Mouse (Mus musculus) midbrain, embryonic 10.5 days (tissue): ENCODE measurements around the gene Isg20l2. TPM values are rescaled to one million over a fixed set of nuclear protein-coding genes. Genes with fewer than 3 reads are reported as not detected.

Experiments
- DNase-seq: peaks from one replicate; pipeline ENCODE4 v3.0.0-alpha.2; 2017; ENCODE audit warnings: low spot score
- H3K27ac ChIP-seq: fragments of 300-500 bp; sonication (generic); replicated peaks from 2 replicates; pipeline ENCODE4 v1.5.1; 2016; ENCODE audit warnings: mild to moderate bottlenecking
- H3K27me3 ChIP-seq: fragments of 300-500 bp; sonication (generic); 2 replicates; pipeline ENCODE4 v1.6.1; 2016; ENCODE audit warnings: low read depth, mild to moderate bottlenecking; ENCODE audit not compliant: poor library complexity, severe bottlenecking
- H3K36me3 ChIP-seq: fragments of 300-500 bp; sonication (generic); 2 replicates; pipeline ENCODE4 v1.6.1; 2016; ENCODE audit warnings: mild to moderate bottlenecking, moderate library complexity
- H3K4me1 ChIP-seq: fragments of 300-500 bp; sonication (generic); 2 replicates; pipeline ENCODE4 v1.6.1; 2016
- H3K4me3 ChIP-seq: fragments of 300-500 bp; sonication (generic); 2 replicates; pipeline ENCODE4 v1.5.1; 2016; ENCODE audit warnings: mild to moderate bottlenecking, moderate library complexity
- H3K9me3 ChIP-seq: fragments of 300-500 bp; sonication (generic); replicated peaks from 2 replicates; pipeline ENCODE4 v1.6.1; 2016; ENCODE audit warnings: mild to moderate bottlenecking
- WGBS: fragments of 180-500 bp; shearing (Covaris S2); methylation state at CpG from one replicate; pipeline ENCODE4 v1.1.7; 2016; 5-methylcytosine and 5-hydroxymethylcytosine counted together
- polyA plus RNA-seq: library from polyadenylated mRNA; unstranded; fragments of >200 nt; fragmentation: Nextera tagmentation; extraction: Ambion mirVana; gene quantifications from 2 replicates; pipeline ENCODE4 v1.2.1, GENCODE M21; 2016

Gene Isg20l2
- polyA plus RNA-seq, 1 experiment from 2014 or later: 81.9 TPM

GRCm38 (mm10) chr3:87918551-87918950, 11.6 kb upstream of the Isg20l2 start:
- Histone ChIP-seq H3K27ac (no peak overlapping the region), H3K4me1 (peaks cover 15% of the 10 kb centered on the region), H3K36me3 (peaks cover 68% of the 10 kb centered on the region), H3K27me3 (no peaks in the 10 kb centered on the region), H3K4me3 (no peak overlapping the region), H3K9me3 (no peaks in the 10 kb centered on the region)
- no peak for DNase-seq
- WGBS: 95% methylated on average over 1 of the region's 1 CpGs

- Histone ChIP-seq H3K9me3 (no peaks in the 10 kb centered on the region), H3K4me3 (peak within 1 kb of the TSS; percentile 78), H3K27me3 (no peaks in the 10 kb centered on the region), H3K27ac (peak within 1 kb of the TSS; percentile 82), H3K4me1 (peaks cover 15% of the 10 kb centered on the region), H3K36me3 (peaks cover 68% of the 10 kb centered on the region)
- WGBS: under 1% methylated on average over 30 of the region's 30 CpGs
- DNase-seq: peak; percentile 76
Measured at GRCm38 (mm10) chr3:87919336-87920108, 10.6 kb upstream of the Isg20l2 start, which contains the start of gene Mrpl24. Gene Mrpl24 (plus strand): TSS chr3:87919506.

- no peaks in the 10 kb centered on the region for H3K27me3 ChIP-seq
- no peak for DNase-seq
- 73% methylated on average over 9 of the region's 9 CpGs for WGBS
- H3K9me3 ChIP-seq: no peaks in the 10 kb centered on the region
- H3K4me3 ChIP-seq: peak overlapping the region; percentile 78
- H3K27ac ChIP-seq: no peak overlapping the region
- peaks cover 15% of the 10 kb centered on the region for H3K4me1 ChIP-seq
- peaks cover 68% of the 10 kb centered on the region for H3K36me3 ChIP-seq
Measured at GRCm38 (mm10) chr3:87920270-87920943, 9.7 kb upstream of the Isg20l2 start.

- peaks cover 69% of the 10 kb centered on the region for H3K36me3 ChIP-seq
- no peak overlapping the region for H3K27ac ChIP-seq
- no peaks in the 10 kb centered on the region for H3K9me3 ChIP-seq
- H3K4me1 ChIP-seq: peaks cover 26% of the 10 kb centered on the region
- no peak for DNase-seq
- H3K27me3 ChIP-seq: no peaks in the 10 kb centered on the region
- H3K4me3 ChIP-seq: no peak overlapping the region
- 88% methylated on average over 7 of the region's 7 CpGs for WGBS
Measured at GRCm38 (mm10) chr3:87924996-87925395, 5.1 kb upstream of the Isg20l2 start.

- 95% methylated on average over 5 of the region's 5 CpGs for WGBS
- no peak for DNase-seq
- Histone ChIP-seq H3K4me1 (peaks cover 38% of the 10 kb centered on the region), H3K36me3 (peaks cover 69% of the 10 kb centered on the region), H3K4me3 (no peak overlapping the region), H3K27ac (no peak overlapping the region), H3K27me3 (no peaks in the 10 kb centered on the region), H3K9me3 (no peaks in the 10 kb centered on the region)
Measured at GRCm38 (mm10) chr3:87927452-87927851, 2.7 kb upstream of the Isg20l2 start.

- Histone ChIP-seq H3K9me3 (no peaks in the 10 kb centered on the region), H3K36me3 (peaks cover 69% of the 10 kb centered on the region), H3K27ac (peak overlapping the region; percentile 96), H3K4me1 (peaks cover 43% of the 10 kb centered on the region), H3K27me3 (no peaks in the 10 kb centered on the region), H3K4me3 (peak overlapping the region; percentile 97)
- DNase-seq: no peak
- WGBS: 7% methylated on average over 26 of the region's 26 CpGs
Measured at GRCm38 (mm10) chr3:87929341-87930077, 605 bp upstream of the Isg20l2 start.

GRCm38 (mm10) chr3:87934026-87934425, 3.9 kb downstream of the Isg20l2 start:
- 92% methylated on average over 5 of the region's 5 CpGs for WGBS
- Histone ChIP-seq H3K4me3 (no peak overlapping the region), H3K27me3 (no peaks in the 10 kb centered on the region), H3K9me3 (no peaks in the 10 kb centered on the region), H3K36me3 (peaks cover 77% of the 10 kb centered on the region), H3K4me1 (peaks cover 47% of the 10 kb centered on the region), H3K27ac (no peak overlapping the region)
- no peak for DNase-seq

- no peak overlapping the region for H3K27ac ChIP-seq
- peaks cover 42% of the 10 kb centered on the region for H3K4me1 ChIP-seq
Measured at GRCm38 (mm10) chr3:87934501-87934900, 4.4 kb downstream of the Isg20l2 start.

GRCm38 (mm10) chr3:87935201-87935600, 5.1 kb downstream of the Isg20l2 start:
- no peak for DNase-seq
- 85% methylated on average over 4 of the region's 4 CpGs for WGBS
- peaks cover 89% of the 10 kb centered on the region for H3K36me3 ChIP-seq
- H3K4me3 ChIP-seq: no peak overlapping the region
- no peak overlapping the region for H3K27ac ChIP-seq
- H3K4me1 ChIP-seq: peaks cover 36% of the 10 kb centered on the region
- H3K9me3 ChIP-seq: no peaks in the 10 kb centered on the region
- no peaks in the 10 kb centered on the region for H3K27me3 ChIP-seq

More at GRCm38 (mm10) chr3:87934501-87934900, 4.4 kb downstream of the Isg20l2 start:
- no peak for DNase-seq
- no peaks in the 10 kb centered on the region for H3K27me3 ChIP-seq
- 82% methylated on average over 4 of the region's 4 CpGs for WGBS
- H3K4me3 ChIP-seq: no peak overlapping the region
- no peaks in the 10 kb centered on the region for H3K9me3 ChIP-seq
- peaks cover 82% of the 10 kb centered on the region for H3K36me3 ChIP-seq

GRCm38 (mm10) chr3:87935776-87936175, 5.7 kb downstream of the Isg20l2 start:
- Histone ChIP-seq H3K9me3 (no peaks in the 10 kb centered on the region), H3K4me3 (0 out of 2 replicates have a peak overlapping the region, but pooled peaks have one; percentile 0), H3K4me1 (peaks cover 31% of the 10 kb centered on the region), H3K27ac (peak overlapping the region; percentile 66), H3K27me3 (no peaks in the 10 kb centered on the region), H3K36me3 (peaks cover 95% of the 10 kb centered on the region)
- DNase-seq: peak; percentile 85
- WGBS: 96% methylated on average over 2 of the region's 2 CpGs

GRCm38 (mm10) chr3:87940611-87941010, 10.5 kb downstream of the Isg20l2 start:
- H3K27ac ChIP-seq: no peak overlapping the region
- H3K36me3 ChIP-seq: peaks cover 87% of the 10 kb centered on the region
- peaks cover 30% of the 10 kb centered on the region for H3K4me1 ChIP-seq
- no peak for DNase-seq
- 76% methylated on average over 5 of the region's 5 CpGs for WGBS
- no peaks in the 10 kb centered on the region for H3K27me3 ChIP-seq
- no peaks in the 10 kb centered on the region for H3K9me3 ChIP-seq
- no peak overlapping the region for H3K4me3 ChIP-seq

GRCm38 (mm10) chr3:87942471-87942870, 12.4 kb downstream of the Isg20l2 start:
- Histone ChIP-seq H3K4me1 (peaks cover 42% of the 10 kb centered on the region), H3K9me3 (no peaks in the 10 kb centered on the region), H3K36me3 (peaks cover 71% of the 10 kb centered on the region), H3K27me3 (no peaks in the 10 kb centered on the region), H3K4me3 (no peak overlapping the region), H3K27ac (no peak overlapping the region)
- no peak for DNase-seq
- WGBS: 93% methylated on average over 2 of the region's 2 CpGs
